Mouse (Mus musculus) megakaryocyte, embryonic 14.5 days (primary cell): ENCODE data around the gene Pip5k1b. TPM values are rescaled to one million over a fixed set of nuclear protein-coding genes. Genes with fewer than 3 reads are reported as not detected.
"Not testable (repeated sequence)": the region's sequence is repeated elsewhere in the genome, so short reads cannot be mapped to it uniquely, and the experiment has no call there.

Experiments
- H3K27me3 ChIP-seq: replicated peaks from 2 replicates; pipeline ENCODE3; 2012; ENCODE audit warnings: inconsistent platforms
- H3K36me3 ChIP-seq: replicated peaks from 2 replicates; pipeline ENCODE3; 2012; ENCODE audit warnings: low read length, inconsistent platforms, mixed read lengths
- H3K4me1 ChIP-seq: 2 replicates; pipeline ENCODE4 v1.6.1; 2012; ENCODE audit warnings: inconsistent platforms
- H3K4me3 ChIP-seq: replicated peaks from 2 replicates; pipeline ENCODE3; 2012; ENCODE audit warnings: moderate library complexity, mild to moderate bottlenecking, inconsistent platforms
- H3K9me3 ChIP-seq: 2 replicates; pipeline ENCODE4 v1.6.1; 2012; ENCODE audit warnings: inconsistent platforms
- FLI1 ChIP-seq: IDR thresholded peaks from 2 replicates; pipeline ENCODE4 v1.6.1; 2012; ENCODE audit warnings: low read length, inconsistent platforms, mixed read lengths
- GATA1 ChIP-seq: IDR thresholded peaks from 3 replicates; pipeline ENCODE4 v1.6.1; 2012; ENCODE audit warnings: mixed read lengths, low read length, inconsistent platforms, borderline replicate concordance
- polyA plus RNA-seq: library from polyadenylated mRNA; stranded (reverse); fragments of >175 nt; gene quantifications from 2 replicates; pipeline ENCODE4 v1.2.3, GENCODE M21; 2012; ENCODE audit warnings: low replicate concordance; ENCODE audit not compliant: insufficient read depth

Gene Pip5k1b
- polyA plus RNA-seq, 1 experiment = 8.0 TPM

- Histone ChIP-seq H3K4me1 (peaks cover 57% of the 10 kb centered on the region), H3K27me3 (no peaks in the 10 kb centered on the region), H3K4me3 (peak overlapping the region; percentile 99), H3K36me3 (peaks cover 19% of the 10 kb centered on the region), H3K9me3 (peaks cover 10% of the 10 kb centered on the region)
- TF ChIP-seq FLI1 (no peak), GATA1 (no peak)
Observed at GRCm38 (mm10) chr19:24555904-24556584, 372 bp upstream of the Pip5k1b start.

- Histone ChIP-seq H3K27me3 (no peaks in the 10 kb centered on the region), H3K4me1 (peaks cover 61% of the 10 kb centered on the region), H3K4me3 (peak overlapping the region; percentile 99), H3K9me3 (no peaks in the 10 kb centered on the region), H3K36me3 (peaks cover 16% of the 10 kb centered on the region)
- no peak for TF ChIP-seq GATA1
- no peak for TF ChIP-seq FLI1
Observed at GRCm38 (mm10) chr19:24554911-24555465, 684 bp downstream of the Pip5k1b start.

- Histone ChIP-seq H3K36me3 (peaks cover 16% of the 10 kb centered on the region), H3K4me3 (peak overlapping the region; percentile 99), H3K27me3 (no peaks in the 10 kb centered on the region), H3K4me1 (peaks cover 61% of the 10 kb centered on the region), H3K9me3 (no peaks in the 10 kb centered on the region)
- no peak for TF ChIP-seq FLI1
- no peak for TF ChIP-seq GATA1
Observed at GRCm38 (mm10) chr19:24554425-24554824, 1.2 kb downstream of the Pip5k1b start.

GRCm38 (mm10) chr19:24553291-24554075, 2.2 kb downstream of the Pip5k1b start:
- peaks cover 3% of the 10 kb centered on the region for H3K9me3 ChIP-seq
- H3K27me3 ChIP-seq = no peaks in the 10 kb centered on the region
- H3K4me3 ChIP-seq = peak overlapping the region; percentile 99
- H3K4me1 ChIP-seq = peaks cover 55% of the 10 kb centered on the region
- TF ChIP-seq FLI1 (no peak), GATA1 (no peak)
- H3K36me3 ChIP-seq = peaks cover 23% of the 10 kb centered on the region

- H3K4me3 ChIP-seq, H3K27me3 ChIP-seq: not testable (repeated sequence)
- H3K9me3 ChIP-seq = peaks cover 12% of the 10 kb centered on the region
- peaks cover 48% of the 10 kb centered on the region for H3K4me1 ChIP-seq
- H3K36me3 ChIP-seq = peaks cover 31% of the 10 kb centered on the region
Observed at GRCm38 (mm10) chr19:24552641-24553040, 3.0 kb downstream of the Pip5k1b start.

- peaks cover 38% of the 10 kb centered on the region for H3K36me3 ChIP-seq
- H3K4me3 ChIP-seq = no peak overlapping the region
- no peaks in the 10 kb centered on the region for H3K27me3 ChIP-seq
- peaks cover 36% of the 10 kb centered on the region for H3K4me1 ChIP-seq
- TF ChIP-seq FLI1 (no peak), GATA1 (no peak)
- peaks cover 15% of the 10 kb centered on the region for H3K9me3 ChIP-seq
Observed at GRCm38 (mm10) chr19:24551196-24551954, 4.3 kb downstream of the Pip5k1b start.

- H3K9me3 ChIP-seq = peaks cover 15% of the 10 kb centered on the region
- H3K36me3 ChIP-seq = peaks cover 41% of the 10 kb centered on the region
- TF ChIP-seq FLI1 = no peak
- no peak for TF ChIP-seq GATA1
- no peak overlapping the region for H3K4me3 ChIP-seq
- peaks cover 38% of the 10 kb centered on the region for H3K4me1 ChIP-seq
- H3K27me3 ChIP-seq = no peaks in the 10 kb centered on the region
Observed at GRCm38 (mm10) chr19:24550778-24551177, 4.9 kb downstream of the Pip5k1b start.

GRCm38 (mm10) chr19:24550016-24550415, 5.7 kb downstream of the Pip5k1b start:
- TF ChIP-seq FLI1 = no peak
- TF ChIP-seq GATA1 = no peak
- Histone ChIP-seq H3K4me1 (peaks cover 42% of the 10 kb centered on the region), H3K27me3 (no peaks in the 10 kb centered on the region), H3K36me3 (peaks cover 43% of the 10 kb centered on the region), H3K4me3 (no peak overlapping the region), H3K9me3 (peaks cover 15% of the 10 kb centered on the region)

- peaks cover 44% of the 10 kb centered on the region for H3K4me1 ChIP-seq
- H3K4me3 ChIP-seq = no peak overlapping the region
- no peak for TF ChIP-seq GATA1
- no peak for TF ChIP-seq FLI1
- H3K9me3 ChIP-seq = peaks cover 15% of the 10 kb centered on the region
- no peaks in the 10 kb centered on the region for H3K27me3 ChIP-seq
- peaks cover 53% of the 10 kb centered on the region for H3K36me3 ChIP-seq
Observed at GRCm38 (mm10) chr19:24548337-24548736, 7.3 kb downstream of the Pip5k1b start.

- Histone ChIP-seq H3K4me3 (no peak overlapping the region), H3K27me3 (no peaks in the 10 kb centered on the region), H3K36me3 (peaks cover 59% of the 10 kb centered on the region), H3K4me1 (peaks cover 50% of the 10 kb centered on the region), H3K9me3 (peaks cover 15% of the 10 kb centered on the region)
- no peak for TF ChIP-seq GATA1
- TF ChIP-seq FLI1 = no peak
Observed at GRCm38 (mm10) chr19:24546153-24546552, 9.5 kb downstream of the Pip5k1b start.
